Mouse (Mus musculus) erythroblast, embryonic 14.5 days (primary cell): ENCODE measurements around the gene Arhgef25.

ENCODE experiments used
- GATA1 ChIP-seq: IDR thresholded peaks from 2 replicates; pipeline ENCODE4 v1.6.1; 2012; ENCODE audit warnings: low read length, inconsistent platforms, mixed read lengths
- TAL1 ChIP-seq: IDR thresholded peaks from 3 replicates; pipeline ENCODE4 v1.6.1; 2012; ENCODE audit warnings: low read length, inconsistent platforms, mixed read lengths

- TF ChIP-seq GATA1 (no peak), TAL1 (no peak)
These were observed 19.0 kb downstream of the Arhgef25 start for GRCm38 (mm10) chr10:127170837-127171272.
